Mouse (Mus musculus): ENCODE results near the gene Olfr668.
"Not testable (repeated sequence)": the region's sequence is repeated elsewhere in the genome, so short reads cannot be mapped to it uniquely, and the experiment has no call there.

Gene Olfr668

GRCm38 (mm10) chr7:104927957-104928356 lies at the start of gene Olfr668:
TSS of gene Olfr668 (minus strand) at chr7:104928057.
- no peak for DNase-seq (ENCODE audit: low spot score)

DNA sequence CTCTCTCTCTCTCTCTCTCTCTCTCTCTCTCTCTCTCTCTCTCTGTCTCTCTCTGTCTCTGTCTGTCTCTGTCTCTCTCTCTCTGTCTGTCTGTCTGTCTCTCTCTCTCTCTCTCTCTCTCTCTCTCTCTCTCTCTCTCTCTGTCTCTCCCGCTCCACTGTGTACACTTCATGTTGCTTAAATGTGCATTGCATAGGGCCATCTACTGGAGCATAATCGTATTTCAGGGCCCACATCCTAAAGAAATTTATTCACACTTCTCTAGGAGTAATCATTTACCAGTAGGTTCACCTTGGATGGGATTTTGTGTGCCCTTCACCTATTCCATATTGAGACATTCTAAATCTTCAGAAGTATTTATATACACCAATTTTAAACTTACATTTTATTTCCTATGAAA lies 44.6 kb upstream of the Olfr668 start:
- DNase-seq (ENCODE audit: low spot score), result not testable (repeated sequence)

DNA sequence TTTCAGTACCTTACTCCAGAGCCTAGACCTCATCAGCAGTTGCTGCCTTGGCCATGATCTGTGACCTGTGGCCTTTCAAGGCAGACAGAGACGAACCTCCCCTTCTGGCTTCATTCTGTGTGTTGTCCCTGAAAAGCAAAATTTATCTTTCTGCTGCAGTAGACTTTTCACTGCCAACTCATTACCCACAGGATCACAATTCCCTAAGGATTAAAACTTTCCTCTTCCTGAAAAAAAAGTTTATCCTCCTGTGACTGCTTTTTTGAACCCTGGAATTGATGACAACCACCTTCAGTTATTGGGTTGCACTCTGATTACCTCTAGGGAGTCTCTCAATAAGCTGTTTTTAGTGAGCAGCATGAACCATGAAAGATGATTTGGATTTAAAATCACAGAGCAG lies 34.7 kb upstream of the Olfr668 start, which contains the start of gene Olfr670:
Gene Olfr670 (minus strand): TSS at position 101 of the 400 bp plus-strand sequence.
- no peak for DNase-seq (ENCODE audit: low spot score)

DNA sequence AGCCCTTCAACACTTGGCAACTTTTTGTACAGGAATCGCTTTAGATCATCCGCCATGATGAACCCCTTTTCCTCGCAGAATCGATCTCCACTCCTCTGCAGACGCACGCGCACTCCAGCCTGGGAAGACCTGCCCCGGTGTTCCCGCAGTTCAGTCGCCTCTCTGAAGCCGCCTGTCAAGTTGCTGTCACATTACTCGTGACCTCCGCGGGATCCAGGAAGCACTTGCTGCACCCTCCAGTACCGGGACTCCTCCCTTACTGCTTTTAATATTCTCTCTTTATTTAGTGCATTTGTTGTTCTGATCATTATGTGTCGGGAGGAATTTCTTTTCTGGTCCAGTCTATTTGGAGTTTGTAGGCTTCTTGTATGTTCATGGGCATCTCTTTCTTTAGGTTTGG lies 22.4 kb upstream of the Olfr668 start:
- DNase-seq (ENCODE audit: low spot score), result not testable (repeated sequence)

GRCm38 (mm10) chr7:104933940-104934339 lies 6.1 kb upstream of the Olfr668 start, which contains the start of gene Olfr669:
TSS of gene Olfr669 (plus strand) at chr7:104934240.
- DNase-seq (ENCODE audit: low spot score), result no peak

DNA sequence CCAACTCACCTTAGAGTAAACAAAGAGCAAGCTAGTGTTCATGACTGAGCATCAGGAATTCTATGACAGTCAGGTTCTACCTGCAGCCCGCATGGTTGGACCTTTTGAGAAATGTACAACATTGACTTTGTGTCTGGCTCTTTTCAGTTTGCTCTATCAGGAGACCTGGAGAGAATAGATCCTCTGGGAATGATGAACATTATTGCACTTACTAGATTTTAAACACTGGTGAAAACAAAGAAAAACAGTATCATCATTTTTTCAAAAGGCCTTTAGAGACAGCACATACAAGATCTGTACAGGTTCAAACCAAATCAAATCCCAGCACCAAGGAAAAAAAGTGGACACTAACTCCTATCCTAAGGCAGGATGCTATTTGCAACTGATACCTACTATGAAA lies 6.5 kb downstream of the Olfr668 start, which contains the start of gene Olfr667:
Gene Olfr667 (minus strand): TSS at position 101 of the 400 bp plus-strand sequence.
- DNase-seq (ENCODE audit: low spot score), result no peak

DNA sequence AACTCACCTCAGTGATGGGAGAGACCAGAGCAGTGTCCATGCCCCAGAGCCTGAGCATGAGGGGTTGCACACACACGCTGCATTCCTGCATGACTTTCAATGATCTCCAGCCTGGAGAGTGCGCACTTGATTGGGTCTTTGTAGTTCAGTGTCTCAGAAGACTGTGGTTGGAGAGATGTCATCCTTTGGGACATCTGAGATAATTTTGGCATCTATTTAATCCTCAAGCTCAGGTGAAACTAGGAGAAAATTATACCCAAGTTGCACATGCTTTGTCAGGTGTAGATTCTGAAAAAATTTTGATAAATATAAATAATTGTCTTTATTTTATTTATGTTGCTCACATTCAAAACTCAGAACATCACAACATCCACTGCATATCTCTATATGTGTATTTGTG lies 32.0 kb downstream of the Olfr668 start, which contains the start of gene Olfr666:
Gene Olfr666 (minus strand): TSS at position 101 of the 400 bp plus-strand sequence.
- no peak for DNase-seq (ENCODE audit: low spot score)

GRCm38 (mm10) chr7:104877731-104878130 lies 50.1 kb downstream of the Olfr668 start, which contains the start of gene Olfr665:
TSS of gene Olfr665 (plus strand) at chr7:104878031.
- no peak for DNase-seq (ENCODE audit: low spot score)
